Mouse (Mus musculus): ENCODE measurements around the gene Eno3. TPM values are rescaled to one million over a fixed set of nuclear protein-coding genes. Genes with fewer than 3 reads are reported as not detected.

The Eno3 gene
- polyA plus RNA-seq, 1 experiment from 2014 or later, result 13.9 TPM

GRCm38 (mm10) chr11:70678092-70678491 is 21.1 kb downstream of the Eno3 start:
- ATAC-seq (ENCODE audit: insufficient read depth, low FRiP score, low read depth), result no peak
- Histone ChIP-seq H3K9me3 (no peaks in the 10 kb centered on the region), H3K36me3 (peaks cover 26% of the 10 kb centered on the region), H3K27ac (no peak overlapping the region), H3K27me3 (replicated peaks) (no peaks in the 10 kb centered on the region), H3K4me3 (replicated peaks) (no peak overlapping the region), H3K9ac (no peak overlapping the region), H3K4me1 (peaks cover 6% of the 10 kb centered on the region), H3K4me2 (no peak overlapping the region)
- WGBS, result 71% methylated on average over 9 of the region's 9 CpGs

- ATAC-seq (ENCODE audit: insufficient read depth, low FRiP score, low read depth), result no peak
- no peaks in the 10 kb centered on the region for H3K27me3 ChIP-seq (replicated peaks)
- H3K27ac ChIP-seq, result no peak overlapping the region
- no peak overlapping the region for H3K4me2 ChIP-seq
- no peak overlapping the region for H3K4me3 ChIP-seq (replicated peaks)
- WGBS, result 75% methylated on average over 2 of the region's 2 CpGs
- peaks cover 31% of the 10 kb centered on the region for H3K36me3 ChIP-seq
- no peak overlapping the region for H3K9ac ChIP-seq
- peaks cover 6% of the 10 kb centered on the region for H3K4me1 ChIP-seq
- H3K9me3 ChIP-seq, result no peaks in the 10 kb centered on the region
Observed at GRCm38 (mm10) chr11:70678576-70678975, 21.6 kb downstream of the Eno3 start.

- H3K36me3 ChIP-seq, result peaks cover 36% of the 10 kb centered on the region
- H3K4me1 ChIP-seq, result peaks cover 6% of the 10 kb centered on the region
- H3K27me3 ChIP-seq (replicated peaks), result no peaks in the 10 kb centered on the region
- no peaks in the 10 kb centered on the region for H3K9me3 ChIP-seq
- ATAC-seq (ENCODE audit: insufficient read depth, low FRiP score, low read depth), result no peak
- 92% methylated on average over 8 of the region's 8 CpGs for WGBS
- H3K4me3 ChIP-seq (replicated peaks), result no peak overlapping the region
- no peak overlapping the region for H3K9ac ChIP-seq
- H3K4me2 ChIP-seq, result no peak overlapping the region
- no peak overlapping the region for H3K27ac ChIP-seq
Observed at GRCm38 (mm10) chr11:70679361-70679760, 22.4 kb downstream of the Eno3 start.

GRCm38 (mm10) chr11:70679894-70680293 is 22.9 kb downstream of the Eno3 start:
- H3K27me3 ChIP-seq (replicated peaks), result no peaks in the 10 kb centered on the region
- no peak overlapping the region for H3K9ac ChIP-seq
- no peak overlapping the region for H3K4me2 ChIP-seq
- H3K36me3 ChIP-seq, result peaks cover 38% of the 10 kb centered on the region
- 85% methylated on average over 7 of the region's 8 CpGs for WGBS
- peaks cover 6% of the 10 kb centered on the region for H3K4me1 ChIP-seq
- H3K4me3 ChIP-seq (replicated peaks), result no peak overlapping the region
- no peaks in the 10 kb centered on the region for H3K9me3 ChIP-seq
- ATAC-seq (ENCODE audit: insufficient read depth, low FRiP score, low read depth), result no peak
- H3K27ac ChIP-seq, result no peak overlapping the region

GRCm38 (mm10) chr11:70681170-70681569 is 24.2 kb downstream of the Eno3 start:
- WGBS, result 67% methylated on average over 12 of the region's 12 CpGs
- Histone ChIP-seq H3K9ac (no peak overlapping the region), H3K9me3 (no peaks in the 10 kb centered on the region), H3K4me1 (peaks cover 6% of the 10 kb centered on the region), H3K27me3 (replicated peaks) (no peaks in the 10 kb centered on the region), H3K27ac (no peak overlapping the region), H3K4me2 (no peak overlapping the region), H3K36me3 (peaks cover 39% of the 10 kb centered on the region), H3K4me3 (replicated peaks) (no peak overlapping the region)
- no peak for ATAC-seq (ENCODE audit: insufficient read depth, low FRiP score, low read depth)

- no peak for ATAC-seq (ENCODE audit: insufficient read depth, low FRiP score, low read depth)
- peaks cover 6% of the 10 kb centered on the region for H3K4me1 ChIP-seq
- H3K4me2 ChIP-seq, result no peak overlapping the region
- no peaks in the 10 kb centered on the region for H3K27me3 ChIP-seq (replicated peaks)
- no peak overlapping the region for H3K4me3 ChIP-seq (replicated peaks)
- H3K36me3 ChIP-seq, result peaks cover 36% of the 10 kb centered on the region
- no peak overlapping the region for H3K27ac ChIP-seq
- 35% methylated on average over 11 of the region's 11 CpGs for WGBS
- no peak overlapping the region for H3K9ac ChIP-seq
- H3K9me3 ChIP-seq, result no peaks in the 10 kb centered on the region
Observed at GRCm38 (mm10) chr11:70681897-70682581, 25.0 kb downstream of the Eno3 start.

- peaks cover 36% of the 10 kb centered on the region for H3K36me3 ChIP-seq
- H3K9ac ChIP-seq, result no peak overlapping the region
- no peak overlapping the region for H3K27ac ChIP-seq
- no peak for ATAC-seq (ENCODE audit: insufficient read depth, low FRiP score, low read depth)
- no peak overlapping the region for H3K4me2 ChIP-seq
- 87% methylated on average over 5 of the region's 5 CpGs for WGBS
- H3K27me3 ChIP-seq (replicated peaks), result no peaks in the 10 kb centered on the region
- H3K9me3 ChIP-seq, result no peaks in the 10 kb centered on the region
- H3K4me1 ChIP-seq, result peaks cover 11% of the 10 kb centered on the region
- no peak overlapping the region for H3K4me3 ChIP-seq (replicated peaks)
Observed at GRCm38 (mm10) chr11:70683640-70684039, 26.6 kb downstream of the Eno3 start.

- H3K4me1 ChIP-seq, result peaks cover 19% of the 10 kb centered on the region
- no peaks in the 10 kb centered on the region for H3K27me3 ChIP-seq (replicated peaks)
- peaks cover 19% of the 10 kb centered on the region for H3K36me3 ChIP-seq
- peak; percentile 47; the same call in 1 of the 2 replicates for ATAC-seq (ENCODE audit: insufficient read depth, low FRiP score, low read depth)
- peak overlapping the region; percentile 95 for H3K27ac ChIP-seq
- peak overlapping the region; percentile 76 for H3K9ac ChIP-seq
- H3K9me3 ChIP-seq, result no peaks in the 10 kb centered on the region
- WGBS, result 2% methylated on average over 16 of the region's 16 CpGs
- H3K4me2 ChIP-seq, result peak overlapping the region; percentile 77
- peak overlapping the region; percentile 97 for H3K4me3 ChIP-seq (replicated peaks)
Observed at GRCm38 (mm10) chr11:70686901-70687566, 30.0 kb downstream of the Eno3 start.

GRCm38 (mm10) chr11:70687601-70688199 is 30.7 kb downstream of the Eno3 start, which contains the start of gene Camta2:
Gene Camta2 (minus strand): TSS chr11:70688105.
- Histone ChIP-seq H3K9ac (peak within 1 kb of the TSS; percentile 76), H3K4me1 (peaks cover 14% of the 10 kb centered on the region), H3K36me3 (peaks cover 19% of the 10 kb centered on the region), H3K27me3 (replicated peaks) (no peaks in the 10 kb centered on the region), H3K27ac (peak within 1 kb of the TSS; percentile 95), H3K4me3 (replicated peaks) (peak within 1 kb of the TSS; percentile 97), H3K9me3 (no peaks in the 10 kb centered on the region), H3K4me2 (peak within 1 kb of the TSS; percentile 77)
- ATAC-seq (ENCODE audit: insufficient read depth, low FRiP score, low read depth), result peak; percentile 81
- WGBS, result under 1% methylated on average over 55 of the region's 55 CpGs

- WGBS, result 17% methylated on average over 8 of the region's 8 CpGs
- Histone ChIP-seq H3K4me3 (replicated peaks) (peak overlapping the region; percentile 97), H3K9ac (peak overlapping the region; percentile 76), H3K4me1 (peaks cover 14% of the 10 kb centered on the region), H3K36me3 (peaks cover 16% of the 10 kb centered on the region), H3K9me3 (no peaks in the 10 kb centered on the region), H3K27me3 (replicated peaks) (no peaks in the 10 kb centered on the region), H3K27ac (peak overlapping the region; percentile 95), H3K4me2 (peak overlapping the region; percentile 77)
- ATAC-seq (ENCODE audit: insufficient read depth, low FRiP score, low read depth), result no peak
Observed at GRCm38 (mm10) chr11:70688372-70688771, 31.4 kb downstream of the Eno3 start.

- H3K9me3 ChIP-seq, result no peaks in the 10 kb centered on the region
- no peak overlapping the region for H3K4me3 ChIP-seq (replicated peaks)
- H3K36me3 ChIP-seq, result 0 out of 2 replicates have a peak, but pooled peaks cover 8% of the 10 kb centered on the region
- H3K4me2 ChIP-seq, result no peak overlapping the region
- 36% methylated on average over 4 of the region's 4 CpGs for WGBS
- H3K27ac ChIP-seq, result no peak overlapping the region
- peaks cover 14% of the 10 kb centered on the region for H3K4me1 ChIP-seq
- no peak for ATAC-seq (ENCODE audit: insufficient read depth, low FRiP score, low read depth)
- H3K9ac ChIP-seq, result no peak overlapping the region
- no peaks in the 10 kb centered on the region for H3K27me3 ChIP-seq (replicated peaks)
Observed at GRCm38 (mm10) chr11:70689578-70689977, 32.6 kb downstream of the Eno3 start.

- H3K4me3 ChIP-seq (replicated peaks), result no peak overlapping the region
- H3K9ac ChIP-seq, result no peak overlapping the region
- no peak for ATAC-seq (ENCODE audit: insufficient read depth, low FRiP score, low read depth)
- H3K4me1 ChIP-seq, result peaks cover 10% of the 10 kb centered on the region
- H3K4me2 ChIP-seq, result no peak overlapping the region
- H3K36me3 ChIP-seq, result no peaks in the 10 kb centered on the region
- no peaks in the 10 kb centered on the region for H3K9me3 ChIP-seq
- no peaks in the 10 kb centered on the region for H3K27me3 ChIP-seq (replicated peaks)
- no peak overlapping the region for H3K27ac ChIP-seq
- 64% methylated on average over 3 of the region's 3 CpGs for WGBS
Observed at GRCm38 (mm10) chr11:70693504-70693903, 36.5 kb downstream of the Eno3 start.

Data from stomach, embryonic 15.5 days (tissue).